Mouse (Mus musculus): ENCODE results near the gene Slc46a2.

DNA sequence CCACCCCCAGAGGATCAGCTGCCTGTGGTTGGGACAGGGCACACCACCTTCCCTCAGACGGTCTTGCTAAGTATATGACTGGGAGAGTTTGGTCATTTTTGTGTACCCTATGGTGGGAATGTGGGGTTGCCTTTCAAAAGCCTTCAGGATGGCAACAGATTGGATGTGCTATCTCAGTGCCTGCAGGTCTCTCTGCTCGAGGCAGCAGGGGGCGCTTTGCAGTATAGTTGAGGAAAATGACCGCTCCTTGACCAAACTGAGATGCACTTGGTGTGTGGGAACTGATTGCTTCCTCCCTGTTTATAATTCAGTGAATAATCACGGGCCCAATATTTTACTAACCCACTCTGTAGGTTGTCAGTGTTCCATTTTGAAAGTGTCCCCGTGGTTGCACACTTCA is 12.3 kb downstream of the Slc46a2 start:
- TF ChIP-seq POLR2A (IDR thresholded peaks at IDR 0.05; ENCODE audit: borderline replicate concordance, extremely low read depth, insufficient read depth, insufficient read length, poor library complexity, severe bottlenecking) (no peak), CTCF (IDR thresholded peaks at IDR 0.05; ENCODE audit: borderline replicate concordance, extremely low read depth, insufficient read depth, insufficient read length) (peak; percentile 27; the same call in 1 of the 2 replicates)
